Mouse (Mus musculus): ENCODE measurements around the gene Insig1.

- TF ChIP-seq CTCF (IDR thresholded peaks at IDR 0.05; ENCODE audit: low read depth) (no peak), EP300 (IDR thresholded peaks at IDR 0.05; ENCODE audit: low read depth) (no peak)
Measured at GRCm38 (mm10) chr5:28123455-28123825, 52.3 kb downstream of the Insig1 start.

Data from liver, embryonic 14.5 days (tissue).